Mouse (Mus musculus): ENCODE results near the gene Ralgapa1. TPM values are rescaled to one million over a fixed set of nuclear protein-coding genes. Genes with fewer than 3 reads are reported as not detected.
"Not testable (repeated sequence)": the region's sequence is repeated elsewhere in the genome, so short reads cannot be mapped to it uniquely, and the experiment has no call there.

The Ralgapa1 gene
- polyA plus RNA-seq, 1 experiment = 4.4 TPM

DNA sequence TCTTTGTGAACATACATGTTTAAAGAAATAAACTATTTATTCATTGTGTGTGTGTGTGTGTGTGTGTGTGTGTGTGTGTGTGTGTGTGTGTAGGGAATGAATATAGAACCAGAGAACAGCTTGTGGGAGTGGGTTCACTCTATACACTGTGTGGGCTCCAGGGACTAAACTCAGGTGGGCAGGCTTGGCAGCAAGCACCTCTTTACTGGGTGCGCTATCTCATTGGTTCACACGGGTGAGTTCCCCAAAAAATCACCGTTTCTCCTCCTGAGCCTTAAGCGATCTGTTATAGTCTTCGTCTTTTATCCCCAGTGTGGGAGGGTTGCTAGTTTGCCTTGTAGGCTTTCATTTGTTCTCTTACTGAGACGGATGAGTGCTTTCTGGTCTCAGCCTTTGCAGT lies 263.1 kb downstream of the Ralgapa1 start:
- H3K4me2 ChIP-seq (ENCODE audit: low read depth) = no peak overlapping the region
- H3ac ChIP-seq (ENCODE audit: control insufficient read depth, insufficient read length) = no peak overlapping the region
- H3K36me3 ChIP-seq (ENCODE audit: control insufficient read depth, insufficient read depth) = no peaks in the 10 kb centered on the region
- no peaks in the 10 kb centered on the region for H3K27me3 ChIP-seq (ENCODE audit: control insufficient read depth, insufficient read depth, insufficient read length)
- H3K4me3 ChIP-seq = no peak overlapping the region
- TF ChIP-seq MAX (IDR thresholded peaks at IDR 0.05; ENCODE audit: low read depth) (no peak), MYOD1 (IDR thresholded peaks at IDR 0.05; ENCODE audit: control insufficient read depth in 1 of 3, insufficient read length in 2 of 3, low read depth in 2 of 3) (no peak), E2F4 (IDR thresholded peaks at IDR 0.05; ENCODE audit: insufficient read depth) (no peak), POLR2AphosphoS2 (IDR thresholded peaks at IDR 0.05; ENCODE audit: insufficient read length, low read depth) (no peak), SRF (IDR thresholded peaks at IDR 0.05; ENCODE audit: control insufficient read depth, insufficient read length, low read depth) (no peak), USF1 (IDR thresholded peaks at IDR 0.05; ENCODE audit: low read depth) (no peak), MYOG (IDR thresholded peaks at IDR 0.05; ENCODE audit: control insufficient read depth in 1 of 3, insufficient read depth in 1 of 3, insufficient read length in 2 of 3, low read depth in 2 of 3) (no peak), POLR2A (IDR thresholded peaks at IDR 0.05; ENCODE audit: insufficient read length, low read depth) (no peak), CEBPB (IDR thresholded peaks at IDR 0.05; ENCODE audit: insufficient read depth, poor library complexity, severe bottlenecking) (no peak), REST (IDR thresholded peaks at IDR 0.05; ENCODE audit: insufficient read depth, insufficient read length) (no peak), TCF12 (IDR thresholded peaks at IDR 0.05; ENCODE audit: insufficient read depth, poor library complexity, severe bottlenecking) (no peak), TCF3 (IDR thresholded peaks at IDR 0.05; ENCODE audit: insufficient read length, low read depth) (no peak)
- H3K79me2 ChIP-seq (ENCODE audit: control insufficient read depth, insufficient read depth) = no peaks in the 10 kb centered on the region

DNA sequence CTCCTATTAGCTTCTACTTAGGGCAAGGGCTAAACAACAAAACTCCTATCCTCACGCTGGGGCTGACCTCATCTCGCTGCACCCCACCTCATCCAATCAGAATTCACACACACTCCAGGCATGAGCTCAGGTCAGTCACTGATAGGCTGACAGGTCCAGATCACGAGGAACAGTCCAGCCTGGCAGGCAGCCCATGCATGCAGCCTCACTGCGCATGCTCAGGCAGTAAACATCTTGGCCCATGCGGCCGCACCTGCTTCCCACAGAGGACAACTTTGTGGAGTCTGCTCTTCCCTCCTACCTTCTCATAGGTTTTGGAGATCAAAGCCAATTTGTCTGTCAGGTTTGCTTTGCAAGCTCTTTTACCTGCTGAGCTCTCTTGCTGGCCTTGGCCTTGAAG lies 266.1 kb downstream of the Ralgapa1 start:
- not testable (repeated sequence) for H3K79me2 ChIP-seq (ENCODE audit: control insufficient read depth, insufficient read depth); H3K4me3 ChIP-seq; H3ac ChIP-seq (ENCODE audit: control insufficient read depth, insufficient read length); H3K27me3 ChIP-seq (ENCODE audit: control insufficient read depth, insufficient read depth, insufficient read length); H3K36me3 ChIP-seq (ENCODE audit: control insufficient read depth, insufficient read depth); H3K4me2 ChIP-seq (ENCODE audit: low read depth)

Other genes starting within 250 kb of the Ralgapa1 start
- not detected for gene Insm2, start 221.7 kb downstream of the Ralgapa1 start, polyA plus RNA-seq (2012; fragmentation: generic; extraction: Trizol)
- 23.1 TPM for gene Brms1l, start 15.2 kb upstream of the Ralgapa1 start, polyA plus RNA-seq (2012; fragmentation: generic; extraction: Trizol)